Mouse (Mus musculus): ENCODE results near the gene Cep57l1.

DNA sequence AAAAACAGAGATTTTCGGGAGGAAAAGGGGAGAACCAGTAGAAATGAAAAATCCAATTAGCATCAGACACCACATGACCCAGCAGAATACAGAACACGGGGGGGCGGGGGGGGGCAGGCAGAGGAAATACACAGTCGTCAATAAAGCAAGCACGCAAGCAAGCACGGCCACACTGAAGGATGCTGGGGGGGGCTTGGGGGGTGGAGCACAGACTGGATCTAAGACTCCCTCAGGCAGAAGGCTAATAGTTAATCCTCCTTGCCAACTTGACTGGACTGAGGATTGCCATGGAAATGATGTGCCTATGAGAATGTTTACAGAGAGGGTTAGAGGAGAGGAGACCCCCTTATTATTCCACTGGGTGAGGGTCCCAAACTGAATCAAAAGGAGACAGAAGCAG, 74.3 kb downstream of the Cep57l1 start:
- no peak for TF ChIP-seq CTCF (conservative IDR thresholded peaks at IDR 0.05; ENCODE audit: low read length)
- no peak for TF ChIP-seq NANOG (IDR thresholded peaks at IDR 0.05; ENCODE audit: borderline replicate concordance, low read length)
- no peak for TF ChIP-seq POU5F1 (IDR thresholded peaks at IDR 0.05; ENCODE audit: borderline replicate concordance, low read length)

Measured in E14TG2a.4 (cell line).